In the genomic region with DNA sequence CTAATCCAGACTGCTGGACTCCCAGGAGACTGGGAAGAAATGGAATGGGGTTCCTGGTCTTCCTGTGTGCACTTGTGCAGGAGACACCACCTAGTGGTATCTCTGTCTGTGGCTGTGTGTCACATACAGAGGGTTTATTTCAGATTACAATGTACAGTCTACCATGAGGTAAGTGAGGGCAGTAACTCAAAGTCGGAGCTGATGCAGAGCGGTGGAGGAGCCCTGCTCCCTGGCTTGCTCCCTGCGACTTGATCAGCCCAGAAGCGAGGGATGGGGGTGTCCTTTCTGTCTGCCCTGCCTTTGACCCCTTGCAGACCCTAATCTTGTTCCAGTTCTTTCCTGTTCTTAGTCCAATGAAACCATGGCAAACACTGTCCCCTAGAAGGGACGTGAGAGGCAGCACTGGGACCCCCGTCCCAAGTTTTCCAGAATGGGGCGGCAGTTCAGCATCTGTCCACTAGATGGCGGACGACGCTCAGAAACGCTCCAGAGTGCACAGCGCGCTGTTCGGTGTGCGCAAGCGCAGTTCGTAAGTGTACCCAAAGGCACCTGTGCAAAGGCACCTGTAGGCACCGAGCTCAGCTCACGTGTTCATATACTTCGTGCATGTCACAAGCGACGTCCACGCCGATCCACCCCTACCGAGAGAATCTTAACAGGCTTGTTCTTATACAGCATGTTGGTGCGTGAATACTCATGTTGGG, we compare ENCODE assay signal across 8 mouse cellular contexts. TPM values are rescaled to one million over a fixed set of nuclear protein-coding genes. Genes with fewer than 3 reads are reported as not detected.
DNase-seq lines count a peak whose midpoint lies in the region; ATAC-seq lines count a peak whose summit lies in the region.

No protein-coding gene starts in this region.

- DNase-seq in A20 (ENCODE audit: low read depth, low spot score): peak; percentile 85
- DNase-seq in adrenal gland, postnatal 36 days: peak; percentile 80 to 81
- DNase-seq in kidney, postnatal 10 days: peak; percentile 90
- peak; percentile 69 for DNase-seq in liver, embryonic 13.5 days
- peak; percentile 81 for DNase-seq in neural tube, embryonic 10.5 days (ENCODE audit: extremely low spot score, low spot score)

- H3K9me3 ChIP-seq in embryonic facial prominence, embryonic 15.5 days (replicated peaks): no peaks in the 10 kb centered on the region
- no peaks in the 10 kb centered on the region for H3K9me3 ChIP-seq in heart, embryonic 15.5 days (replicated peaks)
- H3K9me3 ChIP-seq in liver, embryonic 13.5 days (replicated peaks): no peaks in the 10 kb centered on the region
- no peaks in the 10 kb centered on the region for H3K9me3 ChIP-seq in stomach, embryonic 14.5 days (ENCODE audit: control insufficient read depth, low read depth, low read length)

- 8% methylated on average over 26 of the region's 26 CpGs for WGBS in embryonic facial prominence, embryonic 15.5 days
- WGBS in heart, embryonic 15.5 days: 8% methylated on average over 26 of the region's 26 CpGs
- 7% methylated on average over 26 of the region's 26 CpGs for WGBS in liver, embryonic 13.5 days (ENCODE audit: insufficient replicate concordance)
- WGBS in stomach, embryonic 14.5 days: 6% methylated on average over 26 of the region's 26 CpGs

- H3K27ac ChIP-seq in embryonic facial prominence, embryonic 15.5 days (replicated peaks): no peak overlapping the region
- H3K27ac ChIP-seq in heart, embryonic 15.5 days: no peak overlapping the region
- no peak overlapping the region for H3K27ac ChIP-seq in liver, embryonic 13.5 days
- H3K27ac ChIP-seq in stomach, embryonic 14.5 days (ENCODE audit: low read length): no peak overlapping the region

- H3K4me2 ChIP-seq in embryonic facial prominence, embryonic 15.5 days (replicated peaks): peak overlapping the region; percentile 19; the same call in 1 of the 2 replicates
- H3K4me2 ChIP-seq in heart, embryonic 15.5 days: peak overlapping the region; percentile 51
- peak overlapping the region; percentile 37; the same call in 1 of the 2 replicates for H3K4me2 ChIP-seq in liver, embryonic 13.5 days
- H3K4me2 ChIP-seq in stomach, embryonic 14.5 days (replicated peaks; ENCODE audit: low read depth, low read length): 0 out of 2 replicates have a peak overlapping the region, but pooled peaks have one; percentile 14

- H3K36me3 ChIP-seq in embryonic facial prominence, embryonic 15.5 days: no peaks in the 10 kb centered on the region
- H3K36me3 ChIP-seq in heart, embryonic 15.5 days: no peaks in the 10 kb centered on the region
- H3K36me3 ChIP-seq in liver, embryonic 13.5 days: no peaks in the 10 kb centered on the region
- H3K36me3 ChIP-seq in stomach, embryonic 14.5 days (ENCODE audit: control insufficient read depth, insufficient read depth, low read length): no peaks in the 10 kb centered on the region

- peaks cover 18% of the 10 kb centered on the region for H3K27me3 ChIP-seq in embryonic facial prominence, embryonic 15.5 days
- peaks cover 40% of the 10 kb centered on the region for H3K27me3 ChIP-seq in heart, embryonic 15.5 days
- peaks cover 32% of the 10 kb centered on the region for H3K27me3 ChIP-seq in liver, embryonic 13.5 days
- no peaks in the 10 kb centered on the region for H3K27me3 ChIP-seq in stomach, embryonic 14.5 days (ENCODE audit: control insufficient read depth, insufficient read depth, low read length)

- ATAC-seq in embryonic facial prominence, embryonic 15.5 days (ENCODE audit: insufficient number of reproducible peaks, low FRiP score, low TSS enrichment, low read depth): peak; percentile 35; the same call in 1 of the 2 replicates
- ATAC-seq in heart, embryonic 15.5 days (replicated peaks; ENCODE audit: insufficient number of reproducible peaks, insufficient read depth, low FRiP score, low read depth): peak; percentile 65
- ATAC-seq in liver, embryonic 13.5 days (ENCODE audit: low read depth): peak; percentile 55
- ATAC-seq in stomach, embryonic 14.5 days (ENCODE audit: insufficient number of reproducible peaks, insufficient read depth, low FRiP score, low read depth): peak; percentile 80

- no peak overlapping the region for H3K9ac ChIP-seq in embryonic facial prominence, embryonic 15.5 days
- H3K9ac ChIP-seq in heart, embryonic 15.5 days: no peak overlapping the region
- no peak overlapping the region for H3K9ac ChIP-seq in liver, embryonic 13.5 days
- H3K9ac ChIP-seq in stomach, embryonic 14.5 days (replicated peaks; ENCODE audit: low read depth, low read length): no peak overlapping the region

- H3K4me1 ChIP-seq in embryonic facial prominence, embryonic 15.5 days: peaks cover 15% of the 10 kb centered on the region
- H3K4me1 ChIP-seq in heart, embryonic 15.5 days (replicated peaks): peaks cover 8% of the 10 kb centered on the region
- H3K4me1 ChIP-seq in liver, embryonic 13.5 days (replicated peaks): peaks cover 67% of the 10 kb centered on the region
- H3K4me1 ChIP-seq in stomach, embryonic 14.5 days (ENCODE audit: control insufficient read depth, insufficient read depth, low read length): 0 out of 2 replicates have a peak, but pooled peaks cover 6% of the 10 kb centered on the region

- no peak overlapping the region for H3K4me3 ChIP-seq in embryonic facial prominence, embryonic 15.5 days (replicated peaks)
- H3K4me3 ChIP-seq in heart, embryonic 15.5 days: no peak overlapping the region
- H3K4me3 ChIP-seq in liver, embryonic 13.5 days (replicated peaks): no peak overlapping the region
- H3K4me3 ChIP-seq in stomach, embryonic 14.5 days (ENCODE audit: low read depth, low read length): no peak overlapping the region

RNA-seq across cellular contexts. Expression of a gene that starts 12.6 kb away (rescaled TPM):
- 10 to 100 TPM; 48.2 to 64.3 TPM for total RNA-seq in adrenal gland, postnatal 36 days (2021)
- 133 and 135 TPM in 2 replicates for polyA plus RNA-seq in embryonic facial prominence, embryonic 15.5 days (2015; fragmentation: Nextera tagmentation; extraction: Ambion mirVana)
- polyA plus RNA-seq in heart, embryonic 15.5 days (2015; fragmentation: Nextera tagmentation; extraction: Ambion mirVana): 41.3 and 67.2 TPM in 2 replicates
- polyA plus RNA-seq in liver, embryonic 13.5 days (2015; fragmentation: Nextera tagmentation; extraction: Ambion mirVana): 55.2 and 56.2 TPM in 2 replicates
- 107 and 108 TPM in 2 replicates for polyA plus RNA-seq in stomach, embryonic 14.5 days (2014; fragmentation: Nextera tagmentation; extraction: Ambion mirVana)

RNA-seq across cellular contexts. Expression of a gene that starts 39.4 kb away (rescaled TPM):
- 100 to 1,000 TPM; 876 to 886 TPM for total RNA-seq in adrenal gland, postnatal 36 days (2021)
- 659 and 673 TPM in 2 replicates for polyA plus RNA-seq in embryonic facial prominence, embryonic 15.5 days (2015; fragmentation: Nextera tagmentation; extraction: Ambion mirVana)
- polyA plus RNA-seq in heart, embryonic 15.5 days (2015; fragmentation: Nextera tagmentation; extraction: Ambion mirVana): 1,499 and 1,535 TPM in 2 replicates
- polyA plus RNA-seq in liver, embryonic 13.5 days (2015; fragmentation: Nextera tagmentation; extraction: Ambion mirVana): 474 and 603 TPM in 2 replicates
- polyA plus RNA-seq in stomach, embryonic 14.5 days (2014; fragmentation: Nextera tagmentation; extraction: Ambion mirVana): 645 and 784 TPM in 2 replicates

RNA-seq across cellular contexts. Expression of a gene that starts 46.7 kb away (rescaled TPM):
- total RNA-seq in adrenal gland, postnatal 36 days (2021): 100 to 1,000 TPM; 140 to 148 TPM
- polyA plus RNA-seq in embryonic facial prominence, embryonic 15.5 days (2015; fragmentation: Nextera tagmentation; extraction: Ambion mirVana): 247 and 250 TPM in 2 replicates
- polyA plus RNA-seq in heart, embryonic 15.5 days (2015; fragmentation: Nextera tagmentation; extraction: Ambion mirVana): 122 and 177 TPM in 2 replicates
- 81.2 and 87.4 TPM in 2 replicates for polyA plus RNA-seq in liver, embryonic 13.5 days (2015; fragmentation: Nextera tagmentation; extraction: Ambion mirVana)
- polyA plus RNA-seq in stomach, embryonic 14.5 days (2014; fragmentation: Nextera tagmentation; extraction: Ambion mirVana): 194 and 200 TPM in 2 replicates

RNA-seq across cellular contexts. Expression of a gene that starts 48.6 kb away (rescaled TPM):
- not detected for total RNA-seq in adrenal gland, postnatal 36 days (2021)
- polyA plus RNA-seq in embryonic facial prominence, embryonic 15.5 days (2015; fragmentation: Nextera tagmentation; extraction: Ambion mirVana): not detected in 2 replicates
- not detected in 2 replicates for polyA plus RNA-seq in heart, embryonic 15.5 days (2015; fragmentation: Nextera tagmentation; extraction: Ambion mirVana)
- polyA plus RNA-seq in liver, embryonic 13.5 days (2015; fragmentation: Nextera tagmentation; extraction: Ambion mirVana): 0.02 TPM in 1 of 2 replicates, not detected in the other
- 0.25 and 0.53 TPM in 2 replicates for polyA plus RNA-seq in stomach, embryonic 14.5 days (2014; fragmentation: Nextera tagmentation; extraction: Ambion mirVana)

RNA-seq across cellular contexts. Expression of a gene that starts 58.6 kb away (rescaled TPM):
- total RNA-seq in adrenal gland, postnatal 36 days (2021): 10 to 100 TPM; 22.4 to 29.9 TPM
- polyA plus RNA-seq in embryonic facial prominence, embryonic 15.5 days (2015; fragmentation: Nextera tagmentation; extraction: Ambion mirVana): 7.2 and 8.4 TPM in 2 replicates
- 4.8 and 5.2 TPM in 2 replicates for polyA plus RNA-seq in heart, embryonic 15.5 days (2015; fragmentation: Nextera tagmentation; extraction: Ambion mirVana)
- 1.0 and 1.1 TPM in 2 replicates for polyA plus RNA-seq in liver, embryonic 13.5 days (2015; fragmentation: Nextera tagmentation; extraction: Ambion mirVana)
- polyA plus RNA-seq in stomach, embryonic 14.5 days (2014; fragmentation: Nextera tagmentation; extraction: Ambion mirVana): 7.7 and 8.1 TPM in 2 replicates
